Mouse (Mus musculus): ENCODE results near the gene Olfr479. TPM values are rescaled to one million over a fixed set of nuclear protein-coding genes. Genes with fewer than 3 reads are reported as not detected.
"Not testable (repeated sequence)": the region's sequence is repeated elsewhere in the genome, so short reads cannot be mapped to it uniquely, and the experiment has no call there.

Gene Olfr479
- not detected in 2 replicates for polyA plus RNA-seq (2014; fragmentation: Nextera tagmentation; extraction: Ambion mirVana)

DNA sequence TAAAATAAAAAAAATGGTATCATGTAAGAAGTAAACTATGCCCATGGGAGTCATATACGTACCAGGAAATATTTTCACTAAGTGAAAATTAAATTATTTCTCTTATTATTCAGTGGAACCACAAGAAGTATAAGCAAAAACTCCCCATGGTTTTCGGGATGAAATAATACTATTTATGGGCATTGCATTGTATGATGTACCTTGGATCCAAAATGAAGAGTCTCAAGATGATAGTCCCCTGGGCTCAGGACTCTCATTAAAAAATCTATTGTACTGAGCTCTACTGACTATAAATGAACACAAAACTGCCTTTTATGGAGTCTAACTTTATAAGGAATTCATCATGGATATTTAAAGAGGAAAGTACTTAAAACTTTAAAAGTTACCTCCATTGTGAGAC, at the start of gene Olfr479:
TSS of gene Olfr479 (plus strand) at position 301 of the 400 bp plus-strand sequence.
- H3K4me3 ChIP-seq (ENCODE audit: low read depth, low read length): no peak within 1 kb of the TSS
- no peak for DNase-seq (ENCODE audit: low spot score)
- no peaks in the 10 kb centered on the region for H3K36me3 ChIP-seq (ENCODE audit: control insufficient read depth, insufficient read depth, low read length)
- no peaks in the 10 kb centered on the region for H3K9me3 ChIP-seq (replicated peaks; ENCODE audit: control insufficient read depth, low read length)
- no peak within 1 kb of the TSS for H3K27ac ChIP-seq (ENCODE audit: low read depth, low read length)
- ATAC-seq: no peak
- no peaks in the 10 kb centered on the region for H3K27me3 ChIP-seq (replicated peaks; ENCODE audit: control insufficient read depth, insufficient read depth, low read length)
- H3K4me1 ChIP-seq (ENCODE audit: control insufficient read depth, insufficient read depth, low read length): no peaks in the 10 kb centered on the region
- WGBS: 95% methylated on average over 2 of the region's 2 CpGs
- no peak within 1 kb of the TSS for H3K4me2 ChIP-seq (ENCODE audit: low read length)
- H3K9ac ChIP-seq (ENCODE audit: low read length): no peak within 1 kb of the TSS

- H3K4me1 ChIP-seq (ENCODE audit: control insufficient read depth, insufficient read depth, low read length); ATAC-seq; DNase-seq (ENCODE audit: low spot score): not testable (repeated sequence)
Observed at GRCm38 (mm10) chr7:108014256-108014655, 36.2 kb upstream of the Olfr479 start.

GRCm38 (mm10) chr7:108033889-108034288, 16.6 kb upstream of the Olfr479 start, which contains the start of gene Olfr478:
Olfr478 (minus strand) TSS chr7:108033989.
- DNase-seq (ENCODE audit: low spot score): no peak
- 77% methylated on average over 3 of the region's 3 CpGs for WGBS

More at GRCm38 (mm10) chr7:108014256-108014655, 36.2 kb upstream of the Olfr479 start:
- not testable (repeated sequence) for H3K4me2 ChIP-seq (ENCODE audit: low read length); H3K27ac ChIP-seq (ENCODE audit: low read depth, low read length); H3K9me3 ChIP-seq (replicated peaks; ENCODE audit: control insufficient read depth, low read length); H3K4me3 ChIP-seq (ENCODE audit: low read depth, low read length); H3K9ac ChIP-seq (ENCODE audit: low read length); H3K36me3 ChIP-seq (ENCODE audit: control insufficient read depth, insufficient read depth, low read length); H3K27me3 ChIP-seq (replicated peaks; ENCODE audit: control insufficient read depth, insufficient read depth, low read length)

DNA sequence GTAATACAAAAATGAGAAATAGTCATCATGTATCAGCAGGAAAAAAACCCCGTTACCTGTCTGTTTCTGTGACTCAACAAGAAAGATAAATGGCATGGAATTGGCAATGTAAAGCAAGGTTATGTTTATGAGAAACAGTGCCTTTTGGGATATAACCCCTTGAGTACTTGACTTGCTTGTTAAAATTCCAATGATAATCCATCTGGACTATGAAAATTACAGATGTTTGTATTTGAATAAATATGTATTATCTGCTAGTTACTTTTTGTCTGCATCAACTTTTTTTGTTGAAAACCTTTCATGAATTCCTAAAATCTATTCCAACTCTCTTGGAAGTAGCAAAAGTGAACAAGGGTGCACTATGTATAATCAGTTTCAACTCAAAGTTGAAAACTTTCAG, 16.8 kb downstream of the Olfr479 start, which contains the start of gene Olfr480:
TSS of gene Olfr480 (minus strand) at position 101 of the 400 bp plus-strand sequence.
- Histone ChIP-seq H3K4me2 (ENCODE audit: low read length) (no peak within 1 kb of the TSS), H3K9me3 (replicated peaks; ENCODE audit: control insufficient read depth, low read length) (no peaks in the 10 kb centered on the region), H3K36me3 (ENCODE audit: control insufficient read depth, insufficient read depth, low read length) (no peaks in the 10 kb centered on the region), H3K27me3 (replicated peaks; ENCODE audit: control insufficient read depth, insufficient read depth, low read length) (no peaks in the 10 kb centered on the region), H3K4me3 (ENCODE audit: low read depth, low read length) (no peak within 1 kb of the TSS), H3K9ac (ENCODE audit: low read length) (no peak within 1 kb of the TSS), H3K27ac (ENCODE audit: low read depth, low read length) (no peak within 1 kb of the TSS), H3K4me1 (ENCODE audit: control insufficient read depth, insufficient read depth, low read length) (no peaks in the 10 kb centered on the region)
- DNase-seq (ENCODE audit: low spot score) (no peak), ATAC-seq (no peak)
- WGBS: 87% methylated on average over 1 of the region's 1 CpGs

More at GRCm38 (mm10) chr7:108033889-108034288, 16.6 kb upstream of the Olfr479 start, which contains the start of gene Olfr478:
- Histone ChIP-seq H3K4me2 (ENCODE audit: low read length) (no peak within 1 kb of the TSS), H3K4me3 (ENCODE audit: low read depth, low read length) (no peak within 1 kb of the TSS), H3K36me3 (ENCODE audit: control insufficient read depth, insufficient read depth, low read length) (no peaks in the 10 kb centered on the region), H3K4me1 (ENCODE audit: control insufficient read depth, insufficient read depth, low read length) (no peaks in the 10 kb centered on the region), H3K27me3 (replicated peaks; ENCODE audit: control insufficient read depth, insufficient read depth, low read length) (no peaks in the 10 kb centered on the region), H3K9me3 (replicated peaks; ENCODE audit: control insufficient read depth, low read length) (no peaks in the 10 kb centered on the region), H3K9ac (ENCODE audit: low read length) (no peak within 1 kb of the TSS), H3K27ac (ENCODE audit: low read depth, low read length) (no peak within 1 kb of the TSS)
- no peak for ATAC-seq

GRCm38 (mm10) chr7:108079555-108079954, 29.1 kb downstream of the Olfr479 start, which contains the start of gene Olfr481:
Olfr481 (plus strand) TSS chr7:108079855.
- Histone ChIP-seq H3K27me3 (replicated peaks; ENCODE audit: control insufficient read depth, insufficient read depth, low read length) (no peaks in the 10 kb centered on the region), H3K27ac (ENCODE audit: low read depth, low read length) (no peak within 1 kb of the TSS), H3K4me3 (ENCODE audit: low read depth, low read length) (no peak within 1 kb of the TSS), H3K4me2 (ENCODE audit: low read length) (no peak within 1 kb of the TSS), H3K36me3 (ENCODE audit: control insufficient read depth, insufficient read depth, low read length) (no peaks in the 10 kb centered on the region), H3K9ac (ENCODE audit: low read length) (no peak within 1 kb of the TSS), H3K9me3 (replicated peaks; ENCODE audit: control insufficient read depth, low read length) (no peaks in the 10 kb centered on the region), H3K4me1 (ENCODE audit: control insufficient read depth, insufficient read depth, low read length) (no peaks in the 10 kb centered on the region)
- no peak for DNase-seq (ENCODE audit: low spot score)
- no peak for ATAC-seq

- Histone ChIP-seq H3K27ac (ENCODE audit: low read depth, low read length) (no peak within 1 kb of the TSS), H3K36me3 (ENCODE audit: control insufficient read depth, insufficient read depth, low read length) (no peaks in the 10 kb centered on the region), H3K27me3 (replicated peaks; ENCODE audit: control insufficient read depth, insufficient read depth, low read length) (no peaks in the 10 kb centered on the region), H3K4me2 (ENCODE audit: low read length) (no peak within 1 kb of the TSS), H3K4me1 (ENCODE audit: control insufficient read depth, insufficient read depth, low read length) (no peaks in the 10 kb centered on the region), H3K4me3 (ENCODE audit: low read depth, low read length) (no peak within 1 kb of the TSS), H3K9ac (ENCODE audit: low read length) (no peak within 1 kb of the TSS), H3K9me3 (replicated peaks; ENCODE audit: control insufficient read depth, low read length) (no peaks in the 10 kb centered on the region)
- 84% methylated on average over 1 of the region's 1 CpGs for WGBS
- no peak for DNase-seq (ENCODE audit: low spot score)
- no peak for ATAC-seq
Observed at GRCm38 (mm10) chr7:108097486-108097885, 47.0 kb downstream of the Olfr479 start, which contains the start of gene Olfr482. Olfr482 (minus strand) TSS chr7:108097586.

GRCm38 (mm10) chr7:108100549-108100948, 50.1 kb downstream of the Olfr479 start, which contains the start of gene Olfr483:
Olfr483 (plus strand) TSS chr7:108100849.
- no peaks in the 10 kb centered on the region for H3K9me3 ChIP-seq (replicated peaks; ENCODE audit: control insufficient read depth, low read length)
- no peak for ATAC-seq
- no peak within 1 kb of the TSS for H3K4me2 ChIP-seq (ENCODE audit: low read length)
- H3K27ac ChIP-seq (ENCODE audit: low read depth, low read length): no peak within 1 kb of the TSS
- DNase-seq (ENCODE audit: low spot score): no peak
- H3K4me1 ChIP-seq (ENCODE audit: control insufficient read depth, insufficient read depth, low read length): no peaks in the 10 kb centered on the region
- no peaks in the 10 kb centered on the region for H3K27me3 ChIP-seq (replicated peaks; ENCODE audit: control insufficient read depth, insufficient read depth, low read length)
- no peak within 1 kb of the TSS for H3K9ac ChIP-seq (ENCODE audit: low read length)
- 92% methylated on average over 1 of the region's 1 CpGs for WGBS
- no peaks in the 10 kb centered on the region for H3K36me3 ChIP-seq (ENCODE audit: control insufficient read depth, insufficient read depth, low read length)
- H3K4me3 ChIP-seq (ENCODE audit: low read depth, low read length): no peak within 1 kb of the TSS

Other genes starting within 250 kb of the Olfr479 start
- not detected in 2 replicates for gene Ovch2, start 249.5 kb upstream of the Olfr479 start, polyA plus RNA-seq (2014; fragmentation: Nextera tagmentation; extraction: Ambion mirVana)
- not detected in 2 replicates for gene Olfr467, start 238.4 kb upstream of the Olfr479 start, polyA plus RNA-seq (2014; fragmentation: Nextera tagmentation; extraction: Ambion mirVana)
- not detected in 2 replicates for gene Olfr469, start 225.2 kb upstream of the Olfr479 start, polyA plus RNA-seq (2014; fragmentation: Nextera tagmentation; extraction: Ambion mirVana)
- gene Olfr470, start 203.2 kb upstream of the Olfr479 start, polyA plus RNA-seq (2014; fragmentation: Nextera tagmentation; extraction: Ambion mirVana): not detected in 2 replicates
- gene Olfr472, start 152.8 kb upstream of the Olfr479 start, polyA plus RNA-seq (2014; fragmentation: Nextera tagmentation; extraction: Ambion mirVana): not detected in 2 replicates
- gene Olfr473, start 120.2 kb upstream of the Olfr479 start, polyA plus RNA-seq (2014; fragmentation: Nextera tagmentation; extraction: Ambion mirVana): not detected in 2 replicates
- gene Olfr474, start 96.0 kb upstream of the Olfr479 start, polyA plus RNA-seq (2014; fragmentation: Nextera tagmentation; extraction: Ambion mirVana): not detected in 2 replicates
- gene Olfr476, start 85.9 kb upstream of the Olfr479 start, polyA plus RNA-seq (2014; fragmentation: Nextera tagmentation; extraction: Ambion mirVana): not detected in 2 replicates
- not detected in 2 replicates for gene Olfr477, start 64.0 kb upstream of the Olfr479 start, polyA plus RNA-seq (2014; fragmentation: Nextera tagmentation; extraction: Ambion mirVana)
- not detected in 2 replicates for gene Olfr478, start 16.7 kb upstream of the Olfr479 start, polyA plus RNA-seq (2014; fragmentation: Nextera tagmentation; extraction: Ambion mirVana)
- not detected in 2 replicates for gene Olfr480, start 16.7 kb downstream of the Olfr479 start, polyA plus RNA-seq (2014; fragmentation: Nextera tagmentation; extraction: Ambion mirVana)
- gene Olfr481, start 29.2 kb downstream of the Olfr479 start, polyA plus RNA-seq (2014; fragmentation: Nextera tagmentation; extraction: Ambion mirVana): not detected in 2 replicates
- gene Olfr482, start 46.9 kb downstream of the Olfr479 start, polyA plus RNA-seq (2014; fragmentation: Nextera tagmentation; extraction: Ambion mirVana): 0.13 TPM in 1 of 2 replicates, not detected in the other
- gene Olfr483, start 50.2 kb downstream of the Olfr479 start, polyA plus RNA-seq (2014; fragmentation: Nextera tagmentation; extraction: Ambion mirVana): not detected in 2 replicates
- not detected in 2 replicates for gene Olfr484, start 76.8 kb downstream of the Olfr479 start, polyA plus RNA-seq (2014; fragmentation: Nextera tagmentation; extraction: Ambion mirVana)
- gene Olfr485, start 109.2 kb downstream of the Olfr479 start, polyA plus RNA-seq (2014; fragmentation: Nextera tagmentation; extraction: Ambion mirVana): not detected in 2 replicates
- gene Olfr486, start 122.0 kb downstream of the Olfr479 start, polyA plus RNA-seq (2014; fragmentation: Nextera tagmentation; extraction: Ambion mirVana): not detected in 2 replicates
- not detected in 2 replicates for gene Olfr487, start 163.9 kb downstream of the Olfr479 start, polyA plus RNA-seq (2014; fragmentation: Nextera tagmentation; extraction: Ambion mirVana)
- not detected in 2 replicates for gene Olfr488, start 207.7 kb downstream of the Olfr479 start, polyA plus RNA-seq (2014; fragmentation: Nextera tagmentation; extraction: Ambion mirVana)
- not detected in 2 replicates for gene Olfr490, start 238.2 kb downstream of the Olfr479 start, polyA plus RNA-seq (2014; fragmentation: Nextera tagmentation; extraction: Ambion mirVana)